Mouse (Mus musculus): Measurements from ENCODE around the gene Mia. TPM values are rescaled to one million over a fixed set of nuclear protein-coding genes. Genes with fewer than 3 reads are reported as not detected.
A peak's percentile ranks its signal among the peaks of the same experiment; 100 is the strongest.

Mia gene
- polyA plus RNA-seq, 1 experiment from 2014 or later, result 9.3 TPM

DNA sequence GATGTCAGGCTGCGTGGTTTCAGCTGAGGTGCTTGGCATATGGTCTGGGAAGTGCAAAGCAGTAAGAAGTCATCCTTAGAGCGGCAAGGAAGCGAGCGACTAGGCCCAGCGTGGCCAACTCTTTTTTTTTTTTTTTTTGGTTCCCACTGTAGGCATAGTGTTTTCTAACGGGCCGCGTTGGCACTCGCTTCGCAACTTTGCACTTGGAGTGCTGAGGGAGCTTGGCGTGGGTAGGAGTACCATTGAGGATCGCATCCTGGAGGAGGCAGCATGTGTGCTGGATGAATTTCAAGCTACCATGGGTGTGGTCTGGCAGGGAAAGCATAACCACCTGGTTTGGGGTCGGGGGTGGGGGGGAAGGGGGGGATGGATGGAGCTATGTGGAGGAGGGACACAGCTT, 25.0 kb downstream of the Mia start:
- H3K4me2 ChIP-seq (ENCODE audit: low read depth, low read length), result no peak overlapping the region
- H3K9me3 ChIP-seq (replicated peaks; ENCODE audit: control insufficient read depth, low read length), result no peaks in the 10 kb centered on the region
- H3K9ac ChIP-seq (ENCODE audit: low read length), result no peak overlapping the region
- H3K27ac ChIP-seq (ENCODE audit: low read length), result no peak overlapping the region
- 75% methylated on average over 13 of the region's 13 CpGs for WGBS
- H3K4me3 ChIP-seq (replicated peaks; ENCODE audit: low read length), result no peak overlapping the region
- H3K36me3 ChIP-seq (ENCODE audit: control insufficient read depth, insufficient read depth, low read length), result peaks cover 21% of the 10 kb centered on the region
- peaks cover 8% of the 10 kb centered on the region for H3K4me1 ChIP-seq (ENCODE audit: control insufficient read depth, insufficient read depth, low read length)
- no peaks in the 10 kb centered on the region for H3K27me3 ChIP-seq (ENCODE audit: control insufficient read depth, insufficient read depth, low read length)
- no peak for ATAC-seq (ENCODE audit: insufficient read depth, low FRiP score)

DNA sequence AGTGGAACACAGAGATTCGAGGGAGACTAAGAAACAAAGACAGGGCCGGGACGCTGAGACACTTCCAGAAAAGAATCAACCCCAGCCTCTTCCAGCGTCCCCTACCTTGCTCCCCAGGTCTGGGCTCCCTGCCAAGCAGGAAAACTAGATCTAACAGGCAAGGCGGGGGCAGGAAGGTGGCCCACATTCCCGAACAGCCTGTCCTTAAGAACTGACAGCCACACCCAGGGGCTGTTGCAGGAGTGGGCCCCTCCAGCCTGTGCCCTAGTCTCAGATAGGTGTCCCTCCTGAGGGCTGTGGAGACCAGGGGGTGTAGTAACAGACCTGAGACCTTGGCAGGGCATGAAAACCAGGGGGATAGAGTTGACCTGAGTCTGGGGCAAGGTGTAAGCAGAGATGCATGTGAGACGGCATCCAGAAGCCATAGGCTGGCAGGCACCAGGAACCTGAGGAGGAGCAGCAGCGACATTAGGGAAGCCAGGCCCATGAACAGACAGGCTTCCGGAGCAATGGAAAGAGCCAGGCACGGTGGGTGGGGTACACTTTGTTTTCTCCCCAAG, 27.7 kb downstream of the Mia start, which contains the start of gene Cyp2t4:
TSS of gene Cyp2t4 (plus strand) at position 510 of the 560 bp plus-strand sequence.
- Histone ChIP-seq H3K4me2 (ENCODE audit: low read depth, low read length) (no peak within 1 kb of the TSS), H3K4me1 (ENCODE audit: control insufficient read depth, insufficient read depth, low read length) (0 out of 2 replicates have a peak, but pooled peaks cover 3% of the 10 kb centered on the region), H3K9ac (ENCODE audit: low read length) (peak within 1 kb of the TSS; percentile 11; the same call in 1 of the 2 replicates), H3K27ac (ENCODE audit: low read length) (peak within 1 kb of the TSS; percentile 90), H3K36me3 (ENCODE audit: control insufficient read depth, insufficient read depth, low read length) (peaks cover 8% of the 10 kb centered on the region), H3K27me3 (ENCODE audit: control insufficient read depth, insufficient read depth, low read length) (no peaks in the 10 kb centered on the region), H3K4me3 (replicated peaks; ENCODE audit: low read length) (no peak within 1 kb of the TSS), H3K9me3 (replicated peaks; ENCODE audit: control insufficient read depth, low read length) (no peaks in the 10 kb centered on the region)
- peak; percentile 86 for ATAC-seq (ENCODE audit: insufficient read depth, low FRiP score)
- 44% methylated on average over 10 of the region's 10 CpGs for WGBS

DNA sequence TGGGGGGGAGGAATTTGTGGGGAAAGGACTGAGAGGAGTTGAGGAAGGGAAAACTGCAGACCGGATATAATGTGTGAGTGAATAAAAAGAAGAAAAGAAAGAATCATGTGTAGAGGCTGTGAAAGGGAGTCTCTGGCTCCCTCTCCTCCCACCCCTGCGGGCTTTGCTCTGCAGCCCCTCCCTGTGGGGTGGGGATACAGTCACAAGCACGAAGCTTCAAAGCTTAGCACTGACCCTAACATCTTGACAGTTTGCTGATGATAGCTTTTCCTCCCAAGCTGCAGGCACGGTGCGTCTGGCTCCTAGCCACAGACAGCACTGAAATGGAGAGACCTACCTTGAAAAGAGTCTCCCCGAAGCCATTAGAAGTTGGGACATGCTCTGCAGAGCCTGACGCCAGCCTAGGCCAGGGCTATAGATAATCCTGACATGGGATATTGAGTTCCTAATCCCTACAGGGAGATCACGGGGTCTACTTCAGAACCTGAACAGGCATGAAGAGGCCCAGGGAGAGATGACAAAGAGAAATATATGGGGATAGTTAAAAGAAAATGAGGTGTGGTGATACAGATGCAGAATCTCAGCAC, 44.5 kb downstream of the Mia start:
- no peak overlapping the region for H3K4me2 ChIP-seq (ENCODE audit: low read depth, low read length)
- peak overlapping the region; percentile 60 for H3K27ac ChIP-seq (ENCODE audit: low read length)
- H3K9me3 ChIP-seq (replicated peaks; ENCODE audit: control insufficient read depth, low read length), result 0 out of 2 replicates have a peak, but pooled peaks cover 4% of the 10 kb centered on the region
- H3K4me3 ChIP-seq (replicated peaks; ENCODE audit: low read length), result no peak overlapping the region
- H3K36me3 ChIP-seq (ENCODE audit: control insufficient read depth, insufficient read depth, low read length), result no peaks in the 10 kb centered on the region
- WGBS, result 39% methylated on average over 8 of the region's 8 CpGs
- ATAC-seq (ENCODE audit: insufficient read depth, low FRiP score), result peak; percentile 69; the same call in 1 of the 2 replicates
- H3K4me1 ChIP-seq (ENCODE audit: control insufficient read depth, insufficient read depth, low read length), result peaks cover 4% of the 10 kb centered on the region; the same call in 1 of the 2 replicates
- no peak overlapping the region for H3K9ac ChIP-seq (ENCODE audit: low read length)
- H3K27me3 ChIP-seq (ENCODE audit: control insufficient read depth, insufficient read depth, low read length), result no peaks in the 10 kb centered on the region

DNA sequence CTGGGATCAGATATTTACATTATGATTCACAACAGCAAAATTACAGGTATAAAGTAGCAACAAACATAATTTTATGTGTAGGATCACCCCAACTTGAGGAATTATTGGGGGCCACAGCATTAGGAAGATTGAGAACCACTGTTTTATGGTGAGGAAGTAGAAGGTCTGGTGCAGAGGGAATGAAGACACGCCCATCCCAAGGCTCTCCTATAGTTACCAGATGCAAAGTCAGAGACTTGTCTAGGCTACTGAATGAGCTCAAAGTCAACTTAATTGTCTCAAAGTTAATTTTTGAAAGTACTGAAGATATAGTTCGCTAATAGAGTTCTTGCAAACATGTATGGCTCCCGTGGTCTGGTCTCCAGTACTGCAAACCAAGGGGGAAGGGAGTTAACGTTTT, 47.2 kb downstream of the Mia start:
- Histone ChIP-seq H3K4me1 (ENCODE audit: control insufficient read depth, insufficient read depth, low read length) (peaks cover 4% of the 10 kb centered on the region; the same call in 1 of the 2 replicates), H3K27me3 (ENCODE audit: control insufficient read depth, insufficient read depth, low read length) (no peaks in the 10 kb centered on the region), H3K36me3 (ENCODE audit: control insufficient read depth, insufficient read depth, low read length) (no peaks in the 10 kb centered on the region), H3K4me2 (ENCODE audit: low read depth, low read length) (no peak overlapping the region), H3K27ac (ENCODE audit: low read length) (no peak overlapping the region), H3K4me3 (replicated peaks; ENCODE audit: low read length) (no peak overlapping the region), H3K9me3 (replicated peaks; ENCODE audit: control insufficient read depth, low read length) (no peaks in the 10 kb centered on the region), H3K9ac (ENCODE audit: low read length) (no peak overlapping the region)
- no peak for ATAC-seq (ENCODE audit: insufficient read depth, low FRiP score)
- 72% methylated on average over 4 of the region's 4 CpGs for WGBS

DNA sequence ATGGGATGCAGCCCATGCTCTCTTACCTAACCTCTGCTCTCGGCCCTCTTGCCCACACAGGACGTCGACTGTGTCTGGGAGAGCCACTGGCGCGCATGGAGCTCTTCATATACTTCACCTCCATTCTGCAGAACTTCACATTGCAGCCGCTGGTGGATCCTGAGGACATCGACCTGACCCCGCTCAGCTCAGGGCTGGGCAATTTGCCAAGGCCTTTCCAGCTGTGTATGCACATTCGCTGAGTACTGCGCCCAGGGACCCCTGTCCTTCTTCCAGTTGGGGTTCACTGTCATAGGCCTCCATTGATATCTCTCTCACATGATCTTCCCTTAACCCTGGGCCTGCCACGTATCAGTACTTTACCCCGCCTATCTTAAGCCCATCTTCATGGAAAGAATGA, 47.8 kb downstream of the Mia start:
- Histone ChIP-seq H3K36me3 (ENCODE audit: control insufficient read depth, insufficient read depth, low read length) (no peaks in the 10 kb centered on the region), H3K27ac (ENCODE audit: low read length) (no peak overlapping the region), H3K4me1 (ENCODE audit: control insufficient read depth, insufficient read depth, low read length) (peaks cover 4% of the 10 kb centered on the region; the same call in 1 of the 2 replicates), H3K4me3 (replicated peaks; ENCODE audit: low read length) (no peak overlapping the region), H3K9ac (ENCODE audit: low read length) (peak overlapping the region; percentile 41; the same call in 1 of the 2 replicates), H3K4me2 (ENCODE audit: low read depth, low read length) (no peak overlapping the region), H3K27me3 (ENCODE audit: control insufficient read depth, insufficient read depth, low read length) (no peaks in the 10 kb centered on the region), H3K9me3 (replicated peaks; ENCODE audit: control insufficient read depth, low read length) (no peaks in the 10 kb centered on the region)
- ATAC-seq (ENCODE audit: insufficient read depth, low FRiP score), result 0 out of 2 replicates have a peak, but pooled peaks have one; percentile 16
- WGBS, result 40% methylated on average over 12 of the region's 12 CpGs

DNA sequence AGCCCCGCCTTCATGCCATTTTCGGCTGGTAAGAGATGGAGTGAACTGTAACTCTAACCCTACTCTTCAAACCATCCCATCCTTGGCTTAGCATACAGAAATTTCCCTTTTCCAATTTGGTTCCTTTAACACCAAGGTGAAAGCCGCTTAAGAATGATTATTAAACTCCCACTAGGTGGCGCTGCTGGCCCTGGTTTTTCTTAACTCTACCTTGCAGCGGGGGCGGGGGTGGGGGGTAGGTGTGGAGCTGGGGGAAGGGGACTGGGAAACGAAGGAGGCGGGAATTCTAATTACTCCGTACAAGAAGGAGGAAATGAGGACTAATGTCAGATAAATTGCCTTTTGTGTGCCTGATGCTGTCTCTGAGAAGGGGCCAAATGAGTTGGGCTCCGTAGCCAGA, 48.4 kb downstream of the Mia start:
- H3K9me3 ChIP-seq (replicated peaks; ENCODE audit: control insufficient read depth, low read length), result no peaks in the 10 kb centered on the region
- H3K9ac ChIP-seq (ENCODE audit: low read length), result peak overlapping the region; percentile 41; the same call in 1 of the 2 replicates
- ATAC-seq (ENCODE audit: insufficient read depth, low FRiP score), result no peak
- peaks cover 4% of the 10 kb centered on the region; the same call in 1 of the 2 replicates for H3K4me1 ChIP-seq (ENCODE audit: control insufficient read depth, insufficient read depth, low read length)
- H3K27me3 ChIP-seq (ENCODE audit: control insufficient read depth, insufficient read depth, low read length), result no peaks in the 10 kb centered on the region
- no peak overlapping the region for H3K4me3 ChIP-seq (replicated peaks; ENCODE audit: low read length)
- H3K27ac ChIP-seq (ENCODE audit: low read length), result no peak overlapping the region
- H3K4me2 ChIP-seq (ENCODE audit: low read depth, low read length), result no peak overlapping the region
- no peaks in the 10 kb centered on the region for H3K36me3 ChIP-seq (ENCODE audit: control insufficient read depth, insufficient read depth, low read length)
- WGBS, result 12% methylated on average over 10 of the region's 10 CpGs

DNA sequence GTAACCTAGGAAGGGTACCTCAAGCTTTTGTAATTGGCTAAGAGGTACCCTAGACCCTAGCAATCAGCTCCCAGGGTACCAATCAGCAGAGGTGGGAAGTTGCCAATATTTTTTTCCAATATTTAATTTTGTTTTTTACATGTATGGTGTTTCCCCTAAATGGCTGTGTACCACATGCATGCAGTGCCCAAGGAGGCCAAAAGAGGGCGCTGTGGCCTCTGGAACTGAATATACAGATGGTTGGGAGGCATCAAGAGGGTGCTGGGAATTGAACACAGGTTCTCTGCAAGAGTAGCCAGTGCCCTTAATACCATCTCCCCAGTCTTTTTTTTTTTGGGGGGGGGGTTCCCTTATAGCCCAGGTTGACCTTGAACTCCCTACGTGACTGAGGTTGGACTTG, 49.6 kb downstream of the Mia start:
- H3K4me1 ChIP-seq (ENCODE audit: control insufficient read depth, insufficient read depth, low read length), result peaks cover 4% of the 10 kb centered on the region; the same call in 1 of the 2 replicates
- ATAC-seq (ENCODE audit: insufficient read depth, low FRiP score), result no peak
- H3K4me3 ChIP-seq (replicated peaks; ENCODE audit: low read length), result no peak overlapping the region
- H3K27ac ChIP-seq (ENCODE audit: low read length), result no peak overlapping the region
- no peak overlapping the region for H3K4me2 ChIP-seq (ENCODE audit: low read depth, low read length)
- H3K27me3 ChIP-seq (ENCODE audit: control insufficient read depth, insufficient read depth, low read length), result no peaks in the 10 kb centered on the region
- WGBS, result 66% methylated on average over 2 of the region's 2 CpGs
- H3K9ac ChIP-seq (ENCODE audit: low read length), result no peak overlapping the region
- H3K36me3 ChIP-seq (ENCODE audit: control insufficient read depth, insufficient read depth, low read length), result no peaks in the 10 kb centered on the region
- H3K9me3 ChIP-seq (replicated peaks; ENCODE audit: control insufficient read depth, low read length), result no peaks in the 10 kb centered on the region

DNA sequence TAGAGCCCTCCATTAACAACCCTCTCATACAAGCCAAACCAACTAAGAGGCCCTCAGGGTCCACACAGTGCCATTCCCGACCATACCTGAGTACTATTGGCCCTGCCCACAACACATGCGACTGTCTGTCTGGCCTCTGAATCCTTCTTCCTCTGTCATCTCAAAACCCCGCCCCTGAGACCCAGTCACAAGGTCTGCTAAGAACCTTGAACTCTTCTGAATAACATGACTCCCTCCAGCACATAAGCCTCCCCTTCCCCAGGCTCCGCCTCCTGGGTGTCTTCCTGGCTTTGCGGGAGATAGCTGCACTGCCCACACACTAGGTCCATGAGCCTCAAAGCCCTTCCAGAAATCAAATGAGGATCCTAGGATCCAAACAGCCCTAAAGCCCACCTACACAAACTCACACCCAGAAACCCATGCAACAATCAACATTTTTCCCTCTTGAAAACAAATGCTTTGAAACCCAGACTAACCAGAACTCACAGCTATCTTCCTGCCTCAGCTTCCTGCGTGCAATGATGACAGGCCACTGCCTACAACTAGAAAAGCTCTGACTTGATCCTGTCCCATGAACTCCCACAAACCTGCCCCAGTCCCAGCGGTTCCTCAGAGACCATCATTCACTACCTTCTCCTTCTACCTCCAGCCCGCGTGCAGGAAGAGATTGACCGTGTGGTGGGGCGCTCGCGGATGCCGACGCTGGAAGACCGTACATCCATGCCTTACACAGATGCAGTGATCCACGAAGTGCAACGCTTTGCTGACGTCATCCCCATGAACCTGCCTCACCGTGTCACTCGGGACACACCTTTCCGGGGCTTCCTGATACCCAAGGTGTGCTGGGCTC, 50.2 kb downstream of the Mia start:
- Histone ChIP-seq H3K4me2 (ENCODE audit: low read depth, low read length) (no peak overlapping the region), H3K27ac (ENCODE audit: low read length) (no peak overlapping the region), H3K27me3 (ENCODE audit: control insufficient read depth, insufficient read depth, low read length) (no peaks in the 10 kb centered on the region), H3K9me3 (replicated peaks; ENCODE audit: control insufficient read depth, low read length) (no peaks in the 10 kb centered on the region), H3K9ac (ENCODE audit: low read length) (no peak overlapping the region), H3K4me1 (ENCODE audit: control insufficient read depth, insufficient read depth, low read length) (peaks cover 4% of the 10 kb centered on the region; the same call in 1 of the 2 replicates), H3K36me3 (ENCODE audit: control insufficient read depth, insufficient read depth, low read length) (no peaks in the 10 kb centered on the region), H3K4me3 (replicated peaks; ENCODE audit: low read length) (no peak overlapping the region)
- ATAC-seq (ENCODE audit: insufficient read depth, low FRiP score), result no peak
- 88% methylated on average over 22 of the region's 22 CpGs for WGBS

DNA sequence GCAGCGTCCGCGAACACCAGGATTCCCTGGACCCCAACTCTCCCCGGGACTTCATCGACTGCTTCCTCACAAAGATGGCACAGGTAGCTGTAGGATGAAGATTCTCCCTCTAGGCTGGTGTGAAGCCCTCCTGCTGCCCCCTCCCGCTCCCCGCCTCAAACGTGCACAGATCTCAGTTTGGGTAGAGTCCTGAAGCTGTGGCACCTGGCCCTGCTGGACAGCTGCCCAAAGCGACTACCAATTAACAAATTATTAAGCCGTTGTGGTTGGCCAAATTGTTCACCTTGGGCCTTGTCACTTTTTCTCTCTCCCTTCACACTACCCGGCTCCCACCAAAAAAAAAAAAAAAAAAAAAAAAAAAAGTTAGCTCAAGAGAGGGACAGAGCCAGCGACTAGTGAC, 51.1 kb downstream of the Mia start:
- Histone ChIP-seq H3K4me3 (replicated peaks; ENCODE audit: low read length) (no peak overlapping the region), H3K4me1 (ENCODE audit: control insufficient read depth, insufficient read depth, low read length) (peaks cover 4% of the 10 kb centered on the region; the same call in 1 of the 2 replicates), H3K9ac (ENCODE audit: low read length) (no peak overlapping the region), H3K4me2 (ENCODE audit: low read depth, low read length) (no peak overlapping the region), H3K9me3 (replicated peaks; ENCODE audit: control insufficient read depth, low read length) (no peaks in the 10 kb centered on the region), H3K27ac (ENCODE audit: low read length) (no peak overlapping the region), H3K27me3 (ENCODE audit: control insufficient read depth, insufficient read depth, low read length) (no peaks in the 10 kb centered on the region), H3K36me3 (ENCODE audit: control insufficient read depth, insufficient read depth, low read length) (no peaks in the 10 kb centered on the region)
- no peak for ATAC-seq (ENCODE audit: insufficient read depth, low FRiP score)
- WGBS, result 89% methylated on average over 12 of the region's 12 CpGs

Measured in stomach, embryonic 16.5 days (tissue).